ENCODE assay signal across 10 mouse cellular contexts in the genomic region with DNA sequence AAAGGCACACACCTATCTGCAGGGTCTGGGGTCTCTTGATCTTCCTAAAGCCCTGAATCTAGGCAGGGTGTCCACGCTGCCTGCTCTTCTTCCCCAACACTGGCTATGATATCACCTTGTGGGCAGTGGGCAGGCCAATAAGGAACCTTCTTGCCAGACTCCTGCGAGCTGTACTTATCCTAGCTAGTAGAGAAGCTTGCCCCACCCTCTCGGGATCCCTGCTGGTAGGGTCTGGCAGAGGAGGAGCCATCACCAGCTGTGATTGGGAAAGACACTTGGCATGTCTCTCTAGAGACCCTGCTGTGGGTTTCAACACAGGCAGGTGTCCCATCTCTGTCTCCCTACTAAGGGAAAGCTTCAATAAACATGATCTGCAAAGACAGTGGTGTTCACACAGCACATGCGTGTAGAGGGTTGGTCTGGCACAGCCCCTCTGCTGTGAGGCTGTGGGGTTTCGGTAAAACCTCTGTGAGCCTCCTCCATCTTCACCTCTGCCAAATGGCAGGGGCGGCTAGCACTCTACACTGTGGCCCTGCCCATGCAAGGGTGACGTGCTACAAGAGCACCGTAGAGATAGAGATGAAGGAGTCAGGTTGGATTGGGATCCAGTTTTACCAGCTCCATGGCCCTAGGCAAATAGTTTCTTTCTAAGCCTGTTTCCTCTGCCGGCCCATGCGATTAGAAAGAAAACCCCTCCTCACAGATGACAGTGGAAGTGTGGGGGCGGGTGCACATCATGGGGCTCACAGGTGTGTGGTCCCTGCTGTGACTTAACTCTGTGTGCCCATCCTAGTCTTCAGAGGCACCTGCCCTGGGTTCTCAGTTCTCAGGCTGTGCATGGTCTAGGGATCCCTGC. TPM values are rescaled to one million over a fixed set of nuclear protein-coding genes. Genes with fewer than 3 reads are reported as not detected.
DNase-seq lines count a peak whose midpoint lies in the region; ATAC-seq and TF ChIP-seq lines count a peak whose summit lies in the region.
"Had no signal": no experiment of that assay in that cellular context is flagged by ENCODE, and none has a peak within 500 bp of the region (broad histone marks: within the 10 kb centered on the region; RNA-seq: fewer than 3 reads in every experiment).

No protein-coding gene starts in this region.

- DNase-seq in hindbrain, embryonic 10.5 days (ENCODE audit: low spot score), result no peak
- DNase-seq in hindbrain, embryonic 11.5 days (ENCODE audit: low spot score), result no peak
- DNase-seq in neural tube, embryonic 10.5 days (ENCODE audit: extremely low spot score, low spot score), result no peak
- no peak for DNase-seq in liver, embryonic 13.5 days
- DNase-seq in cerebellum, adult 2 months, result no peak
- DNase-seq in left cerebral cortex, postnatal 25 days (ENCODE audit: low spot score in 2 of 2), result no peak
- DNase-seq in ovary, adult 18-20 months (ENCODE audit: low spot score), result no peak

- no peaks in the 10 kb centered on the region for H3K36me3 ChIP-seq in hindbrain, embryonic 10.5 days
- no peaks in the 10 kb centered on the region for H3K36me3 ChIP-seq in hindbrain, embryonic 11.5 days (ENCODE audit: control insufficient read depth, insufficient read depth, low read length)
- H3K36me3 ChIP-seq in neural tube, embryonic 12.5 days, result no peaks in the 10 kb centered on the region
- peaks cover 85% of the 10 kb centered on the region for H3K36me3 ChIP-seq in liver, embryonic 13.5 days
- H3K36me3 ChIP-seq: heart, embryonic 13.5 days had no signal

- ATAC-seq in hindbrain, embryonic 11.5 days (ENCODE audit: low FRiP score), result no peak
- ATAC-seq in neural tube, embryonic 12.5 days (ENCODE audit: low FRiP score, low read depth), result no peak
- ATAC-seq in liver, embryonic 13.5 days (ENCODE audit: low read depth), result 0 out of 2 replicates have a peak, but pooled peaks have one; percentile 4
- ATAC-seq: CD4-positive, CD25-positive, alpha-beta regulatory T cell, adult 4 months had no signal

- H3K9me3 ChIP-seq in hindbrain, embryonic 10.5 days, result no peaks in the 10 kb centered on the region
- no peaks in the 10 kb centered on the region for H3K9me3 ChIP-seq in hindbrain, embryonic 11.5 days (ENCODE audit: control insufficient read depth, low read length)
- H3K9me3 ChIP-seq in neural tube, embryonic 12.5 days, result no peaks in the 10 kb centered on the region
- H3K9me3 ChIP-seq in liver, embryonic 13.5 days (replicated peaks), result no peaks in the 10 kb centered on the region
- H3K9me3 ChIP-seq: heart, embryonic 13.5 days had no signal

- no peak for TF ChIP-seq POLR2A in cerebellum, adult 2 months (IDR thresholded peaks at IDR 0.05; ENCODE audit: borderline replicate concordance, insufficient read depth, low read length)

- 68% methylated on average over 11 of the region's 11 CpGs for WGBS in hindbrain, embryonic 10.5 days
- 73% methylated on average over 11 of the region's 11 CpGs for WGBS in hindbrain, embryonic 11.5 days
- 74% methylated on average over 11 of the region's 11 CpGs for WGBS in neural tube, embryonic 12.5 days
- 42% methylated on average over 11 of the region's 11 CpGs for WGBS in liver, embryonic 13.5 days (ENCODE audit: insufficient replicate concordance)
- WGBS in cerebellum, adult 2 months, result 75% methylated on average over 11 of the region's 11 CpGs

- peaks cover 78% of the 10 kb centered on the region for H3K4me1 ChIP-seq in hindbrain, embryonic 10.5 days (replicated peaks)
- H3K4me1 ChIP-seq in hindbrain, embryonic 11.5 days (replicated peaks; ENCODE audit: control insufficient read depth, insufficient read depth, low read length), result peaks cover 14% of the 10 kb centered on the region; the same call in 1 of the 2 replicates
- H3K4me1 ChIP-seq in neural tube, embryonic 12.5 days, result peaks cover 59% of the 10 kb centered on the region
- H3K4me1 ChIP-seq in liver, embryonic 13.5 days (replicated peaks), result peaks cover 99% of the 10 kb centered on the region
- H3K4me1 ChIP-seq in cerebellum, adult 2 months (ENCODE audit: control insufficient read depth, insufficient read depth, low read length), result peaks cover 55% of the 10 kb centered on the region

- no peak overlapping the region for H3K4me2 ChIP-seq in hindbrain, embryonic 11.5 days (replicated peaks; ENCODE audit: low read depth, low read length)
- H3K4me2 ChIP-seq in neural tube, embryonic 12.5 days (replicated peaks), result peak overlapping the region; percentile 44; the same call in 1 of the 2 replicates
- peak overlapping the region; percentile 95 for H3K4me2 ChIP-seq in liver, embryonic 13.5 days
- H3K4me2 ChIP-seq: heart, embryonic 13.5 days had no signal

- no peak for TF ChIP-seq CTCF in cerebellum, adult 2 months (IDR thresholded peaks at IDR 0.05; ENCODE audit: borderline replicate concordance, insufficient read depth, low read depth, low read length)

- intact Hi-C loops in left cerebral cortex, postnatal 25 days (cut with DNase I), result no loop called here

- H3K4me3 ChIP-seq in hindbrain, embryonic 10.5 days, result no peak overlapping the region
- no peak overlapping the region for H3K4me3 ChIP-seq in hindbrain, embryonic 11.5 days (ENCODE audit: low read depth, low read length)
- no peak overlapping the region for H3K4me3 ChIP-seq in neural tube, embryonic 12.5 days
- H3K4me3 ChIP-seq in liver, embryonic 13.5 days (replicated peaks), result no peak overlapping the region
- H3K4me3 ChIP-seq in cerebellum, adult 2 months (replicated peaks; ENCODE audit: insufficient read depth, low read depth, low read length), result no peak overlapping the region
- H3K4me3 ChIP-seq: heart, embryonic 13.5 days had no signal

- peak overlapping the region; percentile 98 for H3K27ac ChIP-seq in hindbrain, embryonic 10.5 days
- H3K27ac ChIP-seq in hindbrain, embryonic 11.5 days (ENCODE audit: low read depth, low read length), result no peak overlapping the region
- no peak overlapping the region for H3K27ac ChIP-seq in neural tube, embryonic 12.5 days
- peak overlapping the region; percentile 54 for H3K27ac ChIP-seq in liver, embryonic 13.5 days
- H3K27ac ChIP-seq in cerebellum, adult 2 months (ENCODE audit: insufficient read depth, low read length), result no peak overlapping the region
- H3K27ac ChIP-seq: heart, embryonic 13.5 days had no signal

- peaks cover 5% of the 10 kb centered on the region for H3K27me3 ChIP-seq in hindbrain, embryonic 10.5 days (ENCODE audit: insufficient read depth, poor library complexity, severe bottlenecking)
- H3K27me3 ChIP-seq in hindbrain, embryonic 11.5 days (ENCODE audit: control insufficient read depth, insufficient read depth, low read length), result no peaks in the 10 kb centered on the region
- no peaks in the 10 kb centered on the region for H3K27me3 ChIP-seq in neural tube, embryonic 12.5 days (replicated peaks)
- no peaks in the 10 kb centered on the region for H3K27me3 ChIP-seq in liver, embryonic 13.5 days
- no peaks in the 10 kb centered on the region for H3K27me3 ChIP-seq in cerebellum, adult 2 months (ENCODE audit: control insufficient read depth, insufficient read depth, low read length)

- no peak overlapping the region for H3K9ac ChIP-seq in hindbrain, embryonic 11.5 days (ENCODE audit: low read depth, low read length)
- H3K9ac ChIP-seq in neural tube, embryonic 12.5 days, result no peak overlapping the region
- H3K9ac ChIP-seq in liver, embryonic 13.5 days, result peak overlapping the region; percentile 19; the same call in 1 of the 2 replicates
- H3K9ac ChIP-seq: heart, embryonic 13.5 days had no signal

RNA-seq across cellular contexts. Expression of gene Adgrg1, which starts 16.3 kb away (rescaled TPM):
- 101 and 186 TPM in 2 replicates for polyA plus RNA-seq in hindbrain, embryonic 10.5 days (2016; fragmentation: Nextera tagmentation; extraction: Ambion mirVana)
- polyA plus RNA-seq in hindbrain, embryonic 11.5 days (2014; fragmentation: Nextera tagmentation; extraction: Ambion mirVana), result 138 and 160 TPM in 2 replicates
- polyA plus RNA-seq in neural tube, embryonic 12.5 days (2016; fragmentation: Nextera tagmentation; extraction: Ambion mirVana), result 177 and 208 TPM in 2 replicates
- 42.7 and 55.6 TPM in 2 replicates for polyA plus RNA-seq in liver, embryonic 13.5 days (2015; fragmentation: Nextera tagmentation; extraction: Ambion mirVana)
- polyA plus RNA-seq in cerebellum, adult 2 months (2012; rRNA removed), result 75.8 and 79.1 TPM in 2 replicates
- total RNA-seq in left cerebral cortex, postnatal 25 days (2021), result 10 to 100 TPM; 67.2 to 94.5 TPM

RNA-seq across cellular contexts. Expression of gene Adgrg3, which starts 26.7 kb away (rescaled TPM):
- polyA plus RNA-seq in hindbrain, embryonic 10.5 days (2016; fragmentation: Nextera tagmentation; extraction: Ambion mirVana), result 3.2 and 3.5 TPM in 2 replicates
- 2.5 and 4.7 TPM in 2 replicates for polyA plus RNA-seq in hindbrain, embryonic 11.5 days (2014; fragmentation: Nextera tagmentation; extraction: Ambion mirVana)
- polyA plus RNA-seq in neural tube, embryonic 12.5 days (2016; fragmentation: Nextera tagmentation; extraction: Ambion mirVana), result 2.4 and 2.6 TPM in 2 replicates
- polyA plus RNA-seq in liver, embryonic 13.5 days (2015; fragmentation: Nextera tagmentation; extraction: Ambion mirVana), result 5.5 and 6.0 TPM in 2 replicates
- 0.16 and 0.25 TPM in 2 replicates for polyA plus RNA-seq in cerebellum, adult 2 months (2012; rRNA removed)
- total RNA-seq in left cerebral cortex, postnatal 25 days (2021), result under 1 TPM; 0.14 to 0.18 TPM

Comparison
In these comparisons a context has a peak if more than half of its experiments do, and no peak if none do; other contexts are left out.
1. H3K27ac ChIP-seq: peak in hindbrain, embryonic 10.5 days (single experiment) and liver, embryonic 13.5 days (single experiment); none in hindbrain, embryonic 11.5 days (single experiment), neural tube, embryonic 12.5 days (single experiment) and cerebellum, adult 2 months (single experiment).